Mouse (Mus musculus) mature B cell (primary cell): Measurements from ENCODE around the gene Nt5c3.

Experiments used
- in situ Hi-C: fragments of 300-500 bp; cut with MboI; formaldehyde crosslinking; loops from 2 replicates; pipeline ENCODE4 v1.14.3; 2019

The Nt5c3 gene

DNA sequence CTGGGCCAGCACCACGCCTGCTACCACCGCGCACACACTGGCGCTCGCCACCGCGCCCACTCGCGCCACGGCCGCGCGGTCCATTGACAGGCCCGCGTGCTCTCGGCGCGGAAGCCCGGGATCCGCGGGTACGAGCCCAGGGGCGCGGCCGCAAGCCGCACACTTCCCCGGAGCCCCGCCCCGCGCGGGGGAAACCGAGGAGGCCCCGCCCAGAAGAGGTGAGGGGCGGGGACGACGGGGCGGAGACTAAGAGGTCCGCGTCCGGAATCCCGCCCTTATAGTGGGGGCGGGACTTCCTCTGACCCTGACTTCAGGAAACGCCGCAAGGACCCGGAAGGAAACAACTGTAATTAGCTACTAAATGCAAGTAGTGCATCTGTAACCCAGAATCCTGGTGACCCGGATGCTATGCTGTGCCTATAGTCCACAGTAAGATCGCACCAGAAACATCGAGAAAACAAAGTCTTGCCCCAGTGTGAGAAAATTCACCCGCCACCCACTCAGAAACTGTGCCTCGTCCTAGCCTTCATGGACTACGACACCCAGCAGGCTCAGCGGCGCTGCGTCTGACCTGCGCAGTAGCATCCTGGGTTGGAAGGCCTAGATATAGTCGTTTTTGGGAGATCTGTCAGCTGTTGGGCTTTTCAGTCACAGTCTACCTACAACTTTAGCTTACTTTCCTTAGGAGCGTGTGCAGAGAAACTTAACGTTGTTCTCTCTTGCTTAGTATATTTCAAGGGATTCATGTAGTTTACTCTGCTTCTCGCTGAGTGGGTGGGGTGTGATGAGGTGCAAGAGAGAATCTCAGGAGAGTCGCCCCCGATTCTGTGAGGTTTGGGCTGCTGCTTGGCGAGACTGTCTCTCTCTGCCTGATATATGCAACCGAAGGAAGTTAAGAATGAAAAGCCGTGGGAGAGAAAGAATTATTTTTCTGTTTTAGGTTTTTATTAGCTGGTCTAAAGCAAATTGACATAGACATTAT lies at the start of gene Nt5c3, which contains the start of gene Vmn1r4:
TSS of gene Nt5c3 (minus strand) at position 207 of the 982 bp plus-strand sequence.
TSS of gene Vmn1r4 (plus strand) at position 290 of the 982 bp plus-strand sequence.
- in situ Hi-C loops: loop anchor here (10.0 to 25.0 kb wide), 3 partner anchors 209 to 763 kb away; partner anchors contain the start of genes Avl9 and Pyurf

DNA sequence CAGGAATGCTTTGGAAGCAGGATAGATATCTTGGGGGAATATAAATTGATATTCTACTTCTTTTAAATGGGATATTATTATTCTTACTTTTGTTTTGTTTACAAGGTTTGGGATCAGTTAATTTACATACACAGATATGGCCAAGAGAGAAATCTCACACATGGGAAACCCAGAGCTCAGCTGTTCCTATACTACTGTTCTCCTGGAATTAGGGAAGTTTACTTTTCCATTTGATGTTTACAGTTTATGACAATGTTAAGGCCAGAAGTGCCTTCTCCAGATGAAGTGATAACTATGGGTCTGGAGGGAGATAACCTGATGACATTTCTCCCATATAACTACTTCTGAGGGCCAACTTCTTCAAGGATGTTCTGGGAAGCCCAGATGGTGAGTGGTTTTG lies 46.2 kb upstream of the Nt5c3 start, which contains the start of gene Vmn1r5:
TSS of gene Vmn1r5 (plus strand) at position 301 of the 400 bp plus-strand sequence.
- in situ Hi-C loops: no loop called here

DNA sequence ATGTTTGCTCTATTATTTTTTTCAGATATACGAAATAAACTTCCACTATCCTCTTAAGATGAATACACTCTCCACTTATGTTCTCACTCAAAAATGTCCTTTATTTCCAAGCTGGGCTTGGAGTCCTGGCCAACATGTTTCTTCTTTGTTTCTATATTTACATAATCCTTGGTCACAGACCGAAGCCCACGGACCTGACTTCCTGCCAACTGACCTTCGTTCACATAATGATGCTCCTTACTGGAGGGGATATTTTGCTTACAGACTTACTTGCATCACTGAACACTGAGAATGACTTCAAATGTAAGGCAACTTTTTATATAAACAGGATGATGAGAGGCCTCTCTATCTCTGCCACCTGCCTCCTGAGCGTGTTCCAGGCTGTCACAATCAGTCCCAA lies 32.7 kb upstream of the Nt5c3 start:
- in situ Hi-C loops: no loop called here

DNA sequence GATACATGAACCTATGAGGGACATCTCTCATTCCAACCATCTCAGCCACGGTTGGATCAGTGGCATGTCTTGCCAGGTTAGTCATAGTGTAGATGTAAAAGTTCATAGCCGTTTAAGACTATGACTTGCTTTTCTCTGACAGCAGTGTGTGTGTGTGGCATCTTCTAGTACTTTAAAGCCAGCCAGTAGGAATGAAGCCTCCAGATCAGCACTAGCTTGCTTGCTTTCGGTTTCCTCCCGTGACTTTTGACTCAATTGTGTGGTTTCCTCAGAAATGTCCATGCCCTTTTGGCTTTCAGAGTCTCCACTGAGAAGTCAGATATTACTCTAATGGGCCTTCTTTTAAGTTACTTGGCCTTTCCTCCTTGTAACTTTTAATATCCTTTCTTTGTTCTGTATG lies 10.6 kb upstream of the Nt5c3 start:
- in situ Hi-C loops: no loop called here

DNA sequence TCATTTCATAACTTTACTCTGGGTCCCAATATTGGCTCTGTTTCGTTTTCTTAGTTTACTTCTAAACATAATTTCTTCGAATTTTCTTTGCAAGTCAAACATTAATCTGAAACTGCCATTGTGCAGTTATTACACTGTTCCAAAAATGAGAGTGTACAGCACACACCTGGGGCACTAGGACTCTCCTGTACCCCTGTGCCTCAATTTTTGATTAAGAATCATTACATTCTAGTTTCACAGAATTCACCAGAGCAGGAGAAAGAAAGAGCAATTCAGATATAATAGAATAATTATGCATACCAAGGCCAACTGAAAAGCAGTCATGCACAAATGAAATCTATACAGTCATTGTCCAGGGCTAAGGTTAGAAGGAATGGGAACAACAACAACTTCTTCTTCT lies 8.7 kb upstream of the Nt5c3 start:
- in situ Hi-C loops: no loop called here

DNA sequence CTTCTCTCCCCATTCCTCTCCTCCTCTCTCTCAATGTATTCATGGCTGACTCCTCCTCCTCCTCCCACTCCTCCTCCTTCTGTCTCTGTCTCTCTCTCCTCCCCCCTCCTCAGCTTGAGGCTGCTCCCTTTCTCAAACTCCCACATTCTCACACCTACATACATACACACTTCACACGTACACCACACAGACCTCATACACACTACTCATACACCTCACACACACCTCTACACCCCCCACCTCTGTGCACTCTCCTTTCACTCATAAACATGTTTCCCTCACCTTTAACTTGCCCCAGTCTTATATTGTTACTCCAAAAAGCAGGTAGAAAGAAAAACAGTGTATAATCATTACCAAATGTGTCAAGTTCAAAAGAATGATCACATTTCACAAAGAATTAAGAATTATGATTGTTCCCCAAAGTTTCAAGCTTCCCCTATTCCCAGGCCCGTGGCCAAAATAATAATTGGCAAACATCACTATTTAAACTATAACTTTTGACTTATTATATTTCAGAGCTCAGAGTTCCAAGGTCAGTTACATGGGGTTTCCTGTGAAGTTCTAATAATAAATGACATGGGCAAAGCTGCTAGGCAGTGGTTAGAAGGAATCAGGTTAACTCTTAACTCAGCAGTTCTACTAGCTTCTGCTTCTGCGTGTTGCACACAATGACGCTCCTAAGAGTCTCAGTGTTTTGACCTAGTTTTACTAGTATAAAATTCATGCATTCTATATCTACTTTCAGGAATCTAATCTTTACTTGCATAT lies 8.1 kb upstream of the Nt5c3 start:
- in situ Hi-C loops: no loop called here

DNA sequence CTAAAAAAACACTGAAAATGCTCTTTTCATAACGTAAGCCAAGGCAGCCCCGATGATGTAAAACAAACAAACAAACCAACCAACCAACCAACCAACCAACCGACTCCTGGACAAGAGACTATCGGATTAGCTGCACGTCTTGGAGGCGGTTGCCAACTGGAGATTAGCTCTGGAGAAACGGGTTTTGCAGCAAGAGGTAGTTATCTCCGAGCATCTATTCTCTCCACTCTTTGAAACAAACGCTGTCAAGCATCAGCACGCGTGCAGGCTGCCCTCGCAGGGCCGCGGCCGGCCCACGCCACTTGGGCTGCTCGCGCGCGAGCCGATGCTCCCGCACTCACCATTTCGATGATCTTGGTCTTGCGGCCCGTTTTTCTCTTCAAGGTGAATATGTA lies 404 bp downstream of the Nt5c3 start:
- in situ Hi-C loops: loop anchor here (10.0 to 25.0 kb wide), 3 partner anchors 209 to 764 kb away; partner anchors contain the start of genes Avl9 and Pyurf

DNA sequence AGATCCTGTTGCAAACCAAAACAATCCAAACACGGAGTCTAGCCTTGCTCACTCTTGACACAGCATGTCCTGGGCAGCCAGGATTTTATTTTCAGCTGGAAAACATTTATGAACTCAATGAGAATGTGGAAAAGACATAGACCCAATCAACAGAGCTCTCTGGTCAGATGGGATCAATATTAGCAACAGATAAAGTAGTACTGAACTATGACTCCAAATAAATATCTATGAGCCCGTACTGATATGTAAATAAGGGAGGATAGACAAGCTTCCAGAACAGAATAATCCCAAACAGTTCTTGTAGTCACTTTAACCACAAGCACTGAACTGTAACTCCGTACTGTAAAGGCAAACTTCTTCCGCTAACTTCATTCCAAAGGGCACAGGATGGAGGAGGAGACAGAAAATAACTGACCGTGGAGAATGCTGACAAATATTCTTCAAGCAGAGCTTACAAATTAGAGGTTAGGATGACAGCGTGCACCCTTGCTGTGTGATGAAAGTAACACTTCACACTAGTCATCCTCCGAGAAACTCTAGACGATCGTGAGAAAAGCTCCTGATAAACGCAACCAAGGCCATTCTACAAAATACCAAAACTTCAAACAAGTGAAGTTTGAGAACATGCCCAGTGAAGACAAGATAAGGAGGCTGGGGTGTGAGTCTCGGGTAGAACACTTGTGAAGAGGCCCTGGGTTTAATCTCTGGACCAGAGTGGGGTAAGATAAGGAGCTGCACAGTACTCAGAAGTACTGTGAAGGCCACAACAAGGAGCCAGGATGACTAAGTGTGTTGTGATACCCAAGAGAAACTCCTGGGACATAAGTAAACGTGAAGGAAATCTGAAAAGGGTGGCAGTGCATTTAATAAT lies 3.3 kb downstream of the Nt5c3 start:
- in situ Hi-C loops: loop anchor here (10.0 to 25.0 kb wide), 3 partner anchors 206 to 767 kb away; partner anchors contain the start of genes Avl9 and Pyurf

DNA sequence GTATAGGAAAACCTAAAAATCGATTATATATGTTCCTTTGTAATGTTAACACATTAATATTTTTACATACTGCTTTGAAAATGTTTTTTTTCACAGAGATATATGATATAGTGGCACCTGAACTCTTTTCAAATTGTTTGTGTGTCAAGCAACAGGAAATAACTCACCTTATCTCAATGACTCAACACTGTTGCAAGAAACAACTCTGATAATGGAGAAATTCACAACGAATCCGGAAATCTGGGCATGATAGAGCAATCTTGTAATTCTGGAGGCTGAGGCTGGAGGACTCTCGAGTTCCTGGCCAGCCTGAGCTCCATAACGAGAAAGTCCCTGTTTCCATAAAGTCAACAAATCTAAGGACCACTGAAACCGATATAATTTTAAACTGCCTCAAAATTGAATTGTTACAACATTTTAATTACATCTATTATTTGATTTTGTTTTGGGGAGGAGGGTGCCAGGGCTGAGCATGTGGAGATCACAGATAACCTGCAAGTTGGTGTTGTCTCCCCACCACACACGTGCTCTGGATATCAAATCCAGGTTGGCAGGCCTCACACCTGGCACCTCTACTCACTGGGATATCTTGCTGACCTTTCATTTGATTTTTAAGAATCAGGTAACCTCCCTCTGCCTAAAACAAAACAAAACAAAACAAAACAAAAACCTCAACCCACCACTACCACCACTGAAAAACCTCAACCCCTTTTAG lies 4.2 kb downstream of the Nt5c3 start:
- in situ Hi-C loops: loop anchor here (10.0 to 25.0 kb wide), 3 partner anchors 205 to 768 kb away; partner anchors contain the start of genes Avl9 and Pyurf

DNA sequence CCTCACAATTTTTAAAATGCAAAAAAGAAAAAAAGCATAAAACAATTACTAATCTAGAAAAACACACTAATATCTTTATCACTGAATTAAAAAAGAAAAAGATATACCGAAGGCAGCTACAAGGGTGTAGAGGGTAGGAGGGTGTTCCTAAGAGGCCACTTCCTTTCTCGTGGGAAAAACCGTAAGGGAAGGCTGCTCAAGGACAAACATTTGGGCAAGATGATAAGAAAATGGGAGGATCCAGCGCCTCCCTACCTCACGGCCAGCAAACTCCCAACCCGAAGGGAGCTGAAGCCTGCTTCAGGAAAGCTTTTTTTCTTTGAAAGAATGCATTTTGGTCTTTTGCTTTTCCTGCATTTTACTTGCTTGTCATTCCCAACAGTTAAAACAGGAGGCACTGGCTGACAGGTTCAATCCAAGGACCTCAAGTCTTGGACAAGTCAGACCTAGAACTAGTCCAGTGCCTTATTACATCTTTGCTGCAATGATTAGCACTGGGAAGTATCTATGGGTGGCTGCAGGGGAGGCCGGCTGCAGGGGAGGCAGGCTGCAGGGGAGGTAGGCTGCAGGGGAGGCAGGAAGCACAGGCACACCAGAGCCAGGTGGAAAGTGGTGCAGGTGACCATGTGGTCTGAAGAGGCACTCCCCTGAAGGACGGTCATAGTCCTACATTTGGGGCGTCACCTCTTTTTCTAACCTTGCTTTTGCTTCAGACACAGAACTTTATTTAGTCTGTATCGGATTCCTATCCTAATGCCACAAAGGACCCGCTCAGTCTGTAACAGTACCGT lies 6.0 kb downstream of the Nt5c3 start:
- in situ Hi-C loops: loop anchor here (25.0 kb wide), 1 partner anchor 770 kb away; the partner anchor contains the start of gene Pyurf

DNA sequence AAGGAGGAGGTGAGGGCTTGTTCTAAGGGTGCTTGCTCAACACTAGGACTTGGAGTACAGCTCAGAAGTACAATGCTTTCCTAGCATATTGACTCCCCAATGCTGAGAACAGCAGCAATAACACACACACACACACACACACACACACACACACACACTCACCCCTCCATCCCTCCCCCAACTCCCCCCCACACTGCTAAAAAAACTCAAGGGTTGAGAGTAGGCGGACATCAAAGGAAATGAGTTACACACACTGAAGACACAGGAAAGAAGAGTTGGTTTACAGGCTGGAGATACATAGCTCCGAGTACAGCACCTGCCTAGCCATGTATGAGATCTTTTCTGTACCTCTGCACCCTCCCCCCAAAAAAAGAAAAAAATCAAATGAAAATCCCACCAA lies 7.5 kb downstream of the Nt5c3 start:
- in situ Hi-C loops: loop anchor here (25.0 kb wide), 1 partner anchor 771 kb away; the partner anchor contains the start of gene Pyurf

DNA sequence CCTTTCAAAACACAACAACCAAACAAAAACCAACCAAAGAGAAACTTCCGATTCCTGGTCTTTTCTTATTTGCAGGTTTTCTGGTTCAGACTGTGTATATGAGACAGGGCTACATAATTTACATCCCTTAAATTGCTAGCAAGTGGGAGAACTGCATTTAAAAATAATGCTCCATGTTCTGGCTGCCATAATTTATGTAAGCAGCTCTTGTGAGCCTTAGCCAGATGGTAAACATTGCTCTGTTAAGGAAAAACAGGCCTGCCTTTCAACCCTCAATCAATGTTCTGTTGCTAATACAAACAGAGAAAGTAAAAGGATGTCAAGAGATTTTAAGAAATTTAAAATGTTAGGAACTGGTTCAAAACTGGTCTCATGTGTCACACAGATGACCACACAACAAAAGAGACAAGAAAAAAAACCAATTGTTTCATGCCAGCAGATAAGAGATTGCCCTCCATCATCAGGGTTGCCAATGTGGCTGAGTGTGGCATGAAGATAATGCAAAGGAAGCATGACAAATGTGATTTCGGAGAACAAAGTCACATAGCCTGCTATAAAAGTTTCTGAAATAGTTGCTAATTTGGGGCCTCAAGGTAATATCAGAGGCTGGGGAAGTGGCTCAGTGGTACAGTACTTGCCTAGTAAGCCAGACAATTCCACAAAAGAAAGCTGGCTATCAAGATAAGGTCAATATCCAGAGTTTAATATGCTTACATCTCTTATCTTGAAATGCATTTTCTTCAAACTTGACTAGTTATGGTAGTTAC lies 10.5 kb downstream of the Nt5c3 start:
- in situ Hi-C loops: loop anchor here (25.0 kb wide), 1 partner anchor 774 kb away; the partner anchor contains the start of gene Pyurf

DNA sequence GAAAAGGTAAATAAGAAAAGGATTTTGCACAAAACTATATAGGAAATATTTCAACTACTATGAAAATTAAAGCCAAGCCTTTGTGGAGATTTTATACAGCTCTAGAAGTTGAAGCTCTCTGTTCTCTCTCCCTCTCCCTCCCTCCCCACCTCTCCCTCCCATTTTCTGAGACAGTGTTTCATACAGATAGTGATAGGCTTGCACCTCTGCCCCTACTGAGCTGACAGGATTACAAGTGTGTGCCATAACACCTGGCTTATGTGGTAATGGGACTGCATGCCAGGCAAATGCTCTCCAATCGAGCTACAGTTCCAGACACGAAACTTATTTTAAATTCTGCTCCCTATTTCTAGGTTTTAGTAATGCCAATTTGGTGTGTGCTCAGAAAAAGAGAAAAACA lies 12.8 kb downstream of the Nt5c3 start:
- in situ Hi-C loops: loop anchor here (25.0 kb wide), 1 partner anchor 776 kb away; the partner anchor contains the start of gene Pyurf

DNA sequence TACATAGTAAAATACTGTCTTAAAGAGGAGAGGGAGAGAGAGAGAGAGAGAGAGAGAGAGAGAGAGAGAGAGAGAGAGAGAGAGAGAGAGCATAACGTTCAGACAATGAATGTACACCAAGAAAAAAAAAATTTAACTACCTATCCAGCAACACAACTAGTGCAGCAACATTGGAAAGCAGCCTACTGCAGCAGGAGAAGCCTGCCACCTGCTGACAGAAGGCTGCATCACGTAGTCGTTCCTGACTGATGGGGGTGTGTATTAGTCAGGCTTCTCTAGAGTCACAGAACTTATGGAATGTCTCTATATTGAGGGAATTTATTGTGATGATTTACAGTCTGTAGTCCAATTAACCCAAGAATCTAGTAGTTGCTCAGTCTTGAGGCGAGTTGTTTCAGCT lies 14.8 kb downstream of the Nt5c3 start:
- in situ Hi-C loops: loop anchor here (5.0 to 25.0 kb wide), 2 partner anchors 97 to 778 kb away; partner anchors contain the start of gene Pyurf

DNA sequence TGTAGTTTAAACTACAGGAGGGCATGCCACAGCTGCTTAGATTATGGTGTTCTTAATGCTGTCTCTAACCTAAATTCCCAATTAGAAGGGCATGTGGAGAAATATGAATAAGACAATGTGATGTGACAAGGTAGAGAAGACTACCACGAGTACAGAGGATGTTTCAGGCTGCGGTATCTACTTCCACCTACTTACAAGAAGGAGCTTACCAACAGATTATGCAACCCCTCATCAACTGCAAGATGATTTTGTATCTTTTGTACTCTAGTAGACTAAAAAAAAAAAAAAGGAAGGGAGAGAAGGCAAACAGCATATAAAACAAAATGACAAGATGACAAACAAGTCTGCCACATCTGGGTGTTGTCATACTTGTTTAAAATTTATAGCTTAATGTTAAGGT lies 15.3 kb downstream of the Nt5c3 start:
- in situ Hi-C loops: loop anchor here (5.0 to 25.0 kb wide), 2 partner anchors 96 to 779 kb away; partner anchors contain the start of gene Pyurf

DNA sequence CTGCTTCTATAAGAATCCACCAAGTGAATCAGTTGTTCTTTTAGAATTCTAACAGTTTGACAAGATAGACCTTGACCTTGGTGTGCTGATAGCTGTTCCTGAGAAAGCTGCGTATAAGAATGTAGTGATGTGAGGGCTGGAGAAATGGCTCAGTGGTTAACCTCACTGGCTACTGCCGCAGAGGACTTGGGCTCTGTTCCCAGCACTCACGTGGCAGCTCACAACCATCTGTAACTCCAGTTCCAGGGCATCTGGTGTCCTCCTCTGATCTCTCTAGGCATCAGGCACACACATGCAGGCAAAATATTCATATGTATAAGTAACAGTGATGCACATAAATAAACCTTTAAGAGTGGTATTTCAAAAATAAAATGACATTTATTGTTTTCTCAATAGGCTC lies 15.8 kb downstream of the Nt5c3 start:
- in situ Hi-C loops: loop anchor here (5.0 to 25.0 kb wide), 2 partner anchors 96 to 779 kb away; partner anchors contain the start of gene Pyurf

DNA sequence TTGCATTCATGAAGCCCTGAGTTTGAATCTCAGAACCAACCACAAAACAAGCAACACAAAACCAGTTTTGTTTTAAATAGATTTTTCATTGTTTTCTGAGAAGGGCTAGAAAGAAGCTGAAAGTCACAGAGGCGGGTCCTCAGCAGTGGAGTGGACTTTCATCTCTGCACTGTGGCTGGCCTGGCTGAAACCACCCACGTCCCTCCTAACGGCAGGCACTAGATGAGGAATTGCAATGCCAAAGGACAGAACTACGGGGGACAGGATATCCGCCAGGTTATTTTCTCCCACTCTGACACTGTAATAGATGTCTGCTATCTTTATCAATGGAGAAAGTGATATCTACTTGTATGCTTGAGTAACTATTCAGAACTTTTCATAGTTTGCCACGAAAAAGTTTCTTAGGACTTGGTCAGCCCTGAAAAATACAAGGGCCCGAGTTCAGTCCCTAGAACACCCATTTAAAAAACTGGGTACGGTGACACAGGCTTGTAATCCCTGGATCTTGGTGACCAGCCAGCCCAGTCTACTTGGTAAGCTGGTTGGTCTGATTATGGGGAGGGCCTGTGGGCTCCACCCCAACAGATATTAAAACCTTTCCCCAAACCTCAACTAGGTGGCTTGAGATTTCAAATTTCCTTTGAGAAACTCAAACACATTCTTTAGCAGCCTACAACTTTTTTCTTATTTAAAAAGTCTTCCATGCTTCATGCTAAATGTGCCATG lies 17.4 kb downstream of the Nt5c3 start:
- in situ Hi-C loops: loop anchor here (5.0 to 25.0 kb wide), 2 partner anchors 94 to 781 kb away; partner anchors contain the start of gene Pyurf
